Mouse (Mus musculus): ENCODE measurements around the gene Lyzl4. TPM values are rescaled to one million over a fixed set of nuclear protein-coding genes. Genes with fewer than 3 reads are reported as not detected.

Gene Lyzl4
- polyA plus RNA-seq, 1 experiment from 2014 or later = not detected

DNA sequence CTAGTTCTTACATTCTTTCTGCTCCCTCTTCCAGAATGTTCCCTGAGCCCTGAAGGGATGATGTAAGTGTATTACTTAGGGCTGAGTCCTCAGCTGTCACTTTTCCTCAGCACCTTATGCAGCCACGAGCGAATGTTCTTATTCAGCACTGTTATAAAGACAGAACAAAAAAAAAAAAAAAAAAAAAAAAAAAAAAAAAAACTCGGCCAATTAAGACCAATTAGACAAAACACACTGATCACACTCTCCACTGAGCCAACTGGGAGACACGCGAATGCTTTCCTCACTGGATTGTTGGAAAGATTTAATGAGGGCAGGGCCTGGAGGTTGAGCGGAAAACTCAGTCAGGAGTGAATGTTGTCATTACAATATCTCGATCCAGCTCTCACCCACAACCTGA lies 81.4 kb downstream of the Lyzl4 start:
- Histone ChIP-seq H3K9me3 (replicated peaks) (no peaks in the 10 kb centered on the region), H3K4me2 (no peak overlapping the region), H3K27me3 (no peaks in the 10 kb centered on the region), H3K4me1 (replicated peaks) (no peaks in the 10 kb centered on the region), H3K36me3 (replicated peaks) (no peaks in the 10 kb centered on the region), H3K9ac (no peak overlapping the region), H3K27ac (replicated peaks) (no peak overlapping the region), H3K4me3 (replicated peaks) (no peak overlapping the region)
- WGBS (ENCODE audit: insufficient replicate concordance) = 57% methylated on average over 7 of the region's 7 CpGs
- no peak for ATAC-seq (ENCODE audit: insufficient read depth)

DNA sequence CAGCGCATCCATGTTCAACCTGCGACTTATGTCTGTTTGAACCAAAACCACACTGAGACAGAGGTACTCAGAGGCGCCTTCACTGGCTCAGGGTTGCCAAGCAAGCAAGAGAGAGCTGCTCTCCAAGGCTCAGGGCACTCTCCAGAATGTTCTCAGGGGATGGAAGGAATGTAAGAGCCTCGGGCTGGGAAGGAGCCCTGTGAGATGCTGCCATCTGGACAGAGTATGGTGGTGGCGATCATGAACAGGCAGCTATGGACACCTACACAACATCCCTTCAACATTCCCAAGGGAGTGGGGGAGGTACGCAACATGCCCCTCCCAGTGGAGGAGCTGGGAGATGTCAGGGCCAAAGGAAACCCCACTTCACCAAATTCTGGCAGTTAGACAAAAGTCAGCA lies 83.7 kb downstream of the Lyzl4 start:
- Histone ChIP-seq H3K27me3 (no peaks in the 10 kb centered on the region), H3K4me2 (no peak overlapping the region), H3K9ac (no peak overlapping the region), H3K9me3 (replicated peaks) (no peaks in the 10 kb centered on the region), H3K4me1 (replicated peaks) (no peaks in the 10 kb centered on the region), H3K27ac (replicated peaks) (no peak overlapping the region), H3K36me3 (replicated peaks) (no peaks in the 10 kb centered on the region), H3K4me3 (replicated peaks) (no peak overlapping the region)
- no peak for ATAC-seq (ENCODE audit: insufficient read depth)
- 55% methylated on average over 6 of the region's 6 CpGs for WGBS (ENCODE audit: insufficient replicate concordance)

DNA sequence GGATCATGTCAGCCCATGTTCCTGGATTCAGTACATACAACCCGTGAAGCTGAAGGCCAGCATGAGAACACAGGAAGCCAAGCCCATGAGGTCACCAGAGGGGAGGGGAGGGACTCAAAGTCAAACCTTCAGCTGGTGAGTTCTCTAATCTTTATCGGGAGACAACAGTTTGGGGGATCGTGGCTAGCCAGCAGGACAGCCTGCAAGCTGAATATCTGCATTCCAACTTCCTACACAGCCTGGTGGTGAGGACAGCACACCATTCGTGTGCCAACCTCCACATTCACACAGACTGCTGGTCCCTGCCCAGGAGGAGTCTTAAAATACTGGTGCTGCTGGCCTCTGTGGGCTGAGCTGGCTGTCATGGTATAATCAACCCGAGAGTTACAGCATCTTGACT lies 85.0 kb downstream of the Lyzl4 start:
- no peak overlapping the region for H3K4me2 ChIP-seq
- H3K27ac ChIP-seq (replicated peaks) = no peak overlapping the region
- no peak overlapping the region for H3K9ac ChIP-seq
- H3K4me1 ChIP-seq (replicated peaks) = no peaks in the 10 kb centered on the region
- no peaks in the 10 kb centered on the region for H3K27me3 ChIP-seq
- WGBS (ENCODE audit: insufficient replicate concordance) = 7% methylated on average over 5 of the region's 5 CpGs
- no peak for ATAC-seq (ENCODE audit: insufficient read depth)
- H3K9me3 ChIP-seq (replicated peaks) = no peaks in the 10 kb centered on the region
- H3K4me3 ChIP-seq (replicated peaks) = no peak overlapping the region
- H3K36me3 ChIP-seq (replicated peaks) = no peaks in the 10 kb centered on the region

DNA sequence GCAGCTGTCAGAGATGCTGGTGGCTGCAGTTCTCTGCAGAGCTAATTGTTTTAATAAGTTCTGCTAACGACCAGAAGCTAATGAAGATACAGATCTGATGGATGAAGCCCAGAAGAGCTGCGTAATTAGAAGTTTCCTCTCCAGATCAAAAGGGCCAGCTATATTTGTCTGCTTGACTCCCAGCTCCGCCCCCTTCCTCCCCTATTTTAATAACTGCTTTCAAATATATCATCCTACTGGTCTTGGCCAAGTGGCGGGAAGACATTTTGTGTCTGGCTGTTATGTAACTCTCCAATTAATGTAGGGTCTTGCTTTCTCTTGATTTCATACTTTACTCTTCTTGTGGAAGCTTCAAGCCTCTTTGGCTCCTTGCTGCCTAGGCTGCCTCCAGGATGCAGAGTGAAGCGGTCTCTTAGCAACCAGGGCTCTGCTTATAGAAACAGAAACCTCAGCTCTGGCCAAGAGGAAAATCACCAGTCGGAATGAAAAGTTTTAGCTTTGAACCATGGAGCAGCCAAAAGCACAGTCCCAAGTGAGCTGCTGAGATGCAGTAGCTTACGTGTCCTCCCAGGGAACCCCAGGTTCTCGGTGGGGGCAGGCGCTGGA lies 86.4 kb downstream of the Lyzl4 start:
- ATAC-seq (ENCODE audit: insufficient read depth) = no peak
- H3K9ac ChIP-seq = no peak overlapping the region
- H3K4me2 ChIP-seq = no peak overlapping the region
- 50% methylated on average over 9 of the region's 9 CpGs for WGBS (ENCODE audit: insufficient replicate concordance)
- no peaks in the 10 kb centered on the region for H3K36me3 ChIP-seq (replicated peaks)
- H3K4me3 ChIP-seq (replicated peaks) = no peak overlapping the region
- H3K4me1 ChIP-seq (replicated peaks) = no peaks in the 10 kb centered on the region
- no peaks in the 10 kb centered on the region for H3K27me3 ChIP-seq
- no peaks in the 10 kb centered on the region for H3K9me3 ChIP-seq (replicated peaks)
- H3K27ac ChIP-seq (replicated peaks) = no peak overlapping the region

DNA sequence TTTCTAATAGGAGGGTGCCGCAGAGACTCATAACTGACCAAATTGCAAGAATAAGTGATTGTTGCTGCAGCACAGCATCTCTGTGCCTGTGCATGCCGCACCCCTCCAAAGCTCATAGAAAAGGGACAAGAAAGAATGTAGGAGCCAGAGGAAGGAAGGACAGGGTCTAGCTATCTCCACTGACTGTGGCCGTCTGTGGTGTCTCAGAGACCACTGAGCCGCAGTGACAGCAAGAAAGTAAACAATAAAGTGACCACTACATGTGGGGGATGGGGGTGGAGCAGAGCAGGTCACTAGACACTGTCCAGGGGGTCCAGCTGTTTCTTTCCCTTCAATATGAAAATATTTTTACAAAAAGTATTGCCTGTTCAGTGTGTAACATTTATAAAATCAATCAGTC lies 88.3 kb downstream of the Lyzl4 start:
- no peak for ATAC-seq (ENCODE audit: insufficient read depth)
- no peaks in the 10 kb centered on the region for H3K9me3 ChIP-seq (replicated peaks)
- H3K4me3 ChIP-seq (replicated peaks) = no peak overlapping the region
- no peak overlapping the region for H3K9ac ChIP-seq
- H3K36me3 ChIP-seq (replicated peaks) = no peaks in the 10 kb centered on the region
- no peaks in the 10 kb centered on the region for H3K27me3 ChIP-seq
- no peak overlapping the region for H3K27ac ChIP-seq (replicated peaks)
- 47% methylated on average over 4 of the region's 4 CpGs for WGBS (ENCODE audit: insufficient replicate concordance)
- H3K4me1 ChIP-seq (replicated peaks) = no peaks in the 10 kb centered on the region
- H3K4me2 ChIP-seq = no peak overlapping the region

DNA sequence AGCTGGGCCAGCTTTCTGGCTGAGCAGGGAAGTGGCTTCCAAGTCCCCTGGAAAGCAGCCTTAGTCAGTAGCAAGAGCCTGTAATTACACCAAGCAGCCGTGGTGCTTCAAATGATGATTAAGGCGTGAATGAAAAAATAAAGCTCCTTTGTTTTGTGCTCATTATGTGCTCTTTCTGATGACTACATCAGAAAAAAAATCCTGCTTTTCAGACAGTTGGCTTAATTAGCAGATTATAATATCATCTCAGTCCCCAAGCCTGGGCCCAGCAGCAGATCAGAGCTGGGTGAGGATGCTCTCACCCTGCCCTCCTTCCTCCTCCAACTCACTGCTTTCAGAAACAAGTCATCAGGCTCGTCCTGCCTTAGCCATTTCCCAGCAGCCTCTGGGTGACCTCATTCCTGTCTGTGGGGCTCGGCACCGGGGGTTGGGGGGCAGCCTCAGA lies 91.5 kb downstream of the Lyzl4 start:
- Histone ChIP-seq H3K9me3 (replicated peaks) (no peaks in the 10 kb centered on the region), H3K36me3 (replicated peaks) (no peaks in the 10 kb centered on the region), H3K27ac (replicated peaks) (no peak overlapping the region), H3K9ac (no peak overlapping the region), H3K27me3 (no peaks in the 10 kb centered on the region), H3K4me1 (replicated peaks) (no peaks in the 10 kb centered on the region), H3K4me3 (replicated peaks) (no peak overlapping the region), H3K4me2 (no peak overlapping the region)
- ATAC-seq (ENCODE audit: insufficient read depth) = no peak
- 50% methylated on average over 5 of the region's 5 CpGs for WGBS (ENCODE audit: insufficient replicate concordance)

DNA sequence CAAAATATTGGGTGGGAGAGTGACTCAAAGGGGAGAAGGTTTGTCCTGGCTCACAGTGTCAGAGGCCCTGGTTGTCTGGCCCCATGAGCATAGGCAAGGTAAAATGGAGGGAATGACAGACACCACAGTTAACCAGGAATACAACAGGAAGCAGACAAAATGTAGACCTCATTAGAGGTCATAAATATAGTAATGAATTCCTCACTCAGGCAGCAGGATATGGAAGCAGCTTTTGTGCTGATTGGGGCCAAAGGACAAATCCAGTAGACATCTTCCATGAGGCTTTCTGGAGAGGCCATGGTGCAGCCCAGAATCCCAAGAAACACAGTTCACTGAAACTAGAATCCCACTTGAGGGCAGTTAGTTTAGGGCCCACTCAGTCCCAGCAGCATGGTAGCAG lies 92.5 kb downstream of the Lyzl4 start:
- Histone ChIP-seq H3K36me3 (replicated peaks) (no peaks in the 10 kb centered on the region), H3K4me1 (replicated peaks) (no peaks in the 10 kb centered on the region), H3K27ac (replicated peaks) (no peak overlapping the region), H3K4me3 (replicated peaks) (no peak overlapping the region), H3K4me2 (no peak overlapping the region), H3K9me3 (replicated peaks) (no peaks in the 10 kb centered on the region), H3K27me3 (no peaks in the 10 kb centered on the region), H3K9ac (no peak overlapping the region)
- ATAC-seq (ENCODE audit: insufficient read depth) = no peak

DNA sequence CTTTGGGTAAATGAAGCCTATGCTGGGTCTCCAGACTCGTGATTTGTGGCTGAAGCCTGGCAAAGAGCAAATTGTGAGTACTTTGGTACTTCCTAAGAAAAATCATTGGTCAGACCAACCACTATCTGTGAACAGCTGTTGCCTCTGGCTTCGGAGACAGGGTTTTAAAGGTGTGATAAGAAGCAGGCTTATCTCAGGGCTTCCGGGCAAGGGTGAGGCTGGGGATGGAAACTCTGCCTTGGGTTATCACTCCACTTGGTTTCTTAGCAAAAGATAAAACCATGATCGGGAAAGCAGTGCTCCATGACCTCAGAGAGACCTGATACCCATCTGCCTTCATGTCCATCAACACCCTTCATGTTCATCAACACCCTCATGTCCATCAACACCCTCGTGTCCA lies 92.9 kb downstream of the Lyzl4 start:
- Histone ChIP-seq H3K9ac (no peak overlapping the region), H3K4me2 (no peak overlapping the region), H3K36me3 (replicated peaks) (no peaks in the 10 kb centered on the region), H3K4me3 (replicated peaks) (no peak overlapping the region), H3K27ac (replicated peaks) (no peak overlapping the region), H3K4me1 (replicated peaks) (no peaks in the 10 kb centered on the region), H3K27me3 (no peaks in the 10 kb centered on the region), H3K9me3 (replicated peaks) (no peaks in the 10 kb centered on the region)
- WGBS (ENCODE audit: insufficient replicate concordance) = 12% methylated on average over 5 of the region's 5 CpGs
- no peak for ATAC-seq (ENCODE audit: insufficient read depth)

DNA sequence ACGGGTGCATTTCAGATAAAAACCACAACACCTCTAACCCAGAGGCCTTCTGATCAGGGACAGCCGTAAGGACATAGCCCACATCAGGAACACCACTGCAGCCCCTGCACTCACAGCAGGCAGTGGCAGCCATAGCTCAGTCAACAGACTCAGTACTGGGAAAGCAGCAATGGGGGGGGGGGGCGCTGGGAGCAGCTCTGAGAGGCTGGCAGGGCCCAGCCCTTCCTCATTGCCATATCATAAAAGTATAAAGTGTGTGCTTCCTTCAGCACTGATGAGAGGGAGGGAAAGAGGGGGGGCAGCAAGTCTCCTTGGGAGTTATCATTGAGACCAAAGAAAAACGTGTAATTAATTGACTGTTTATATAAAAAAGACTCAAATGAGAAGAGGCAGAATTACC lies 94.5 kb downstream of the Lyzl4 start:
- Histone ChIP-seq H3K4me2 (no peak overlapping the region), H3K9me3 (replicated peaks) (no peaks in the 10 kb centered on the region), H3K36me3 (replicated peaks) (no peaks in the 10 kb centered on the region), H3K4me3 (replicated peaks) (no peak overlapping the region), H3K27ac (replicated peaks) (no peak overlapping the region), H3K27me3 (no peaks in the 10 kb centered on the region), H3K4me1 (replicated peaks) (no peaks in the 10 kb centered on the region), H3K9ac (no peak overlapping the region)
- ATAC-seq (ENCODE audit: insufficient read depth) = no peak
- WGBS (ENCODE audit: insufficient replicate concordance) = 39% methylated on average over 4 of the region's 4 CpGs

DNA sequence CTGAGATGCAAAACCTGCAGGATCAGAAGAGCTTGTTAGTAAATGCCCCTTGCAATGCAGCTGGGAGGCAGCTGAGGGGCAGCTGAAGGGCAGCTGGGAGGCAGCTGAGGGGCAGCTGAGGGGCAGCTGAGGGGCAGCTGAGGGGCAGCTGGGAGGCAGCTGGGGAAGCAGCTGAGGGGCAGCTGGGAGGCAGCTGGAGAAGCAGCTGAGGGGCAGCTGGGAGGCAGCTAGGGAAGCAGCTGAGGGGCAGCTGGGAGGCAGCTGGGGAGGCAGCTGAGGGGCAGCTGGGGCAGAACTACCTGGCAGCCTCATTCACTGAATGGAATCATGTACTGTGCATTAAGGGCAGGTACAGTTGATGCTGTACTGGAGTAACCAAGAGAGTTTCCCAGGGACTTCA lies 100.4 kb downstream of the Lyzl4 start:
- Histone ChIP-seq H3K36me3 (replicated peaks) (no peaks in the 10 kb centered on the region), H3K9ac (no peak overlapping the region), H3K27ac (replicated peaks) (no peak overlapping the region), H3K9me3 (replicated peaks) (no peaks in the 10 kb centered on the region), H3K4me1 (replicated peaks) (no peaks in the 10 kb centered on the region), H3K4me3 (replicated peaks) (no peak overlapping the region), H3K27me3 (no peaks in the 10 kb centered on the region), H3K4me2 (no peak overlapping the region)
- ATAC-seq (ENCODE audit: insufficient read depth) = no peak; the same call in 1 of the 2 replicates

DNA sequence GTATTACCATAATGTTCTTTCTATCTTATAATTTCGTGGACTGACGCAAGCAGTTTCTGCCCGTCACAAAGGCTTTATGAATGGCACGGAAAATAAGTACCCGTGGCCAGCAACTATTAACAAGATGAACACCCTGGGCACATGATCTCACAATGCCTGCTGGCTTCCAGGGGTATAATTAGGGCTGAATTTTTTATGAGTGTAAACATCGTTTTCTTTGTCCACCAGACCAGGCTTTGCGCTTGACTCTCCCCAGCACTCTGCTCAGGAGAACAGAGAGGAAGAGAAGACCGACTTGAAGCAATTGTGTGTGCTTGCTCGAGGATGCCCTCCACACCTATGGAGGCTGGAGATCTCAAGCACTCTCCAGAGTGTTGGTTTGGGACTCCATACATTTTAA lies 109.3 kb downstream of the Lyzl4 start:
- H3K9ac ChIP-seq = no peak overlapping the region
- H3K27me3 ChIP-seq = no peaks in the 10 kb centered on the region; the same call in 1 of the 2 replicates
- no peak for ATAC-seq (ENCODE audit: insufficient read depth)
- WGBS (ENCODE audit: insufficient replicate concordance) = 65% methylated on average over 9 of the region's 9 CpGs
- no peak overlapping the region for H3K4me3 ChIP-seq (replicated peaks)
- H3K27ac ChIP-seq (replicated peaks) = no peak overlapping the region
- H3K36me3 ChIP-seq (replicated peaks) = no peaks in the 10 kb centered on the region
- no peak overlapping the region for H3K4me2 ChIP-seq
- no peaks in the 10 kb centered on the region for H3K9me3 ChIP-seq (replicated peaks)
- H3K4me1 ChIP-seq (replicated peaks) = no peaks in the 10 kb centered on the region

DNA sequence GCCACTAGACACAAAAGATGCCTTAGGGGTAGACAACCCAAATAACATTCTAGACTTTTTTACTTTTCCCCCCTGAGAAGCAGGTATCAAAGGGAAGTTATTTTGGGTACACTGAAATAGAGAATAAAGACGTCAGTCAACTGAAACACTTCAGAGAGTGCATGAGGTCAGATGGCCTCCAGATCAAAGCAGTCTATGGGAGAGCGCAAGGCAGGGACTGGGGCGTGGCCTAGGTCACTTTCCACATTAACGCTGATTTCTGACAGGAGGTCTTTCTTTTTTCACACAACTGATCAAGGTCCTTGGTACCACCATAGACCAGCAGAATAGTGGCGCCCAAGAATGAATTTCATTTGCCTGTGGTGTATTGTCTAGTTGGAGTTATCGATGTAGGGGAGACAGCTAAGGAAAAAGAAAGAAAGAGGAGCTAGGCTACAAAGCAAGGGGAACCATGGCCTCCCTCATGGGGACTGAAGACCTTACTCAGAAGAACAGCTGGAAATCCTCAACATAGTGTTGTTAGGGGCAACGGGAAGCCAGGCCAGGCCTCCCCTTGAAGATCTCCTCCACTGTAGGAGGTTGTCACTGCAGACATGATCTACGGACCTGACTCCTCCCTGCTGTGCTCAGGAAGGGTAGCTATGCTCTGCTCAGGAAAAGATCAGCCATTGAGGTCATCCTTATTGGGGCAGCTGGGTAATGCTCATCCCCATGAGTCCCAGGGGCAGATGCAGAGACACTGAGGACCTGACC lies 113.1 kb downstream of the Lyzl4 start:
- WGBS (ENCODE audit: insufficient replicate concordance) = 58% methylated on average over 8 of the region's 8 CpGs

More for the DNA sequence above, 113.1 kb downstream of the Lyzl4 start:
- Histone ChIP-seq H3K27me3 (no peaks in the 10 kb centered on the region; the same call in 1 of the 2 replicates), H3K36me3 (replicated peaks) (no peaks in the 10 kb centered on the region), H3K4me1 (replicated peaks) (no peaks in the 10 kb centered on the region), H3K9me3 (replicated peaks) (no peaks in the 10 kb centered on the region), H3K4me3 (replicated peaks) (no peak overlapping the region), H3K27ac (replicated peaks) (no peak overlapping the region), H3K4me2 (no peak overlapping the region), H3K9ac (no peak overlapping the region)
- no peak for ATAC-seq (ENCODE audit: insufficient read depth)

Measured in liver, embryonic 15.5 days (tissue).